Mouse (Mus musculus): ENCODE measurements at regions not wholly inside any gene's neighbourhood (a gene's known extent, or its start where the extent isn't known, plus 50 kb on each side); places are given as distances from the start of the nearest gene placed in this dataset.

DNA sequence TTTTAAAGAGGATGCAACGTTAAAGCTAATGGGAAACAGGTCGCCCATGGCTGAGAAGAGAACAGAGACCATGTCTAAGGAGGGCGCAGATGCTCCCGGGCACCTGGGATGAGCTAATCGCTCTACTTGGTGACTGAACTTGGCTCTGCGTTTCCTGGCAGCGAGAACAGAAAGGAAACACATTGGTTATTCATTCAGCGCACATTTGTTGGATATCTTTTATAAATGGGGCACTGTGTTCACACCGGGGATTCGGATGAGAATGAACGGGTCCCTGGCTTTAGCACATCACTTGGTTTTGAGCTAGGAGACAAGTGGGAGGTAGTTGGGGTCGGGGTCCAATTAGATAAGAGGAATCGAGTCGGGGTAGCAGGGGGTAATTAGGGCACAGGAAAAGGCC, 159.7 kb downstream of the Phlda1 start:
- no peaks in the 10 kb centered on the region for H3K4me1 ChIP-seq (ENCODE audit: control insufficient read depth, insufficient read depth, low read length)
- no peak overlapping the region for H3K4me3 ChIP-seq (ENCODE audit: insufficient read depth, low read length)
- TF ChIP-seq POLR2A (IDR thresholded peaks at IDR 0.05; ENCODE audit: borderline replicate concordance, low read depth, low read length) (no peak), CTCF (IDR thresholded peaks at IDR 0.05; ENCODE audit: low read depth, low read length) (no peak)
- H3K27ac ChIP-seq (ENCODE audit: insufficient read depth, low read depth, low read length): no peak overlapping the region

GRCm38 (mm10) chr10:111666963-111667362, 160.9 kb downstream of the Phlda1 start:
- Histone ChIP-seq H3K4me3 (ENCODE audit: insufficient read depth, low read length) (no peak overlapping the region), H3K4me1 (ENCODE audit: control insufficient read depth, insufficient read depth, low read length) (no peaks in the 10 kb centered on the region), H3K27ac (ENCODE audit: insufficient read depth, low read depth, low read length) (no peak overlapping the region)
- TF ChIP-seq CTCF (IDR thresholded peaks at IDR 0.05; ENCODE audit: low read depth, low read length) (no peak), POLR2A (IDR thresholded peaks at IDR 0.05; ENCODE audit: borderline replicate concordance, low read depth, low read length) (no peak)

DNA sequence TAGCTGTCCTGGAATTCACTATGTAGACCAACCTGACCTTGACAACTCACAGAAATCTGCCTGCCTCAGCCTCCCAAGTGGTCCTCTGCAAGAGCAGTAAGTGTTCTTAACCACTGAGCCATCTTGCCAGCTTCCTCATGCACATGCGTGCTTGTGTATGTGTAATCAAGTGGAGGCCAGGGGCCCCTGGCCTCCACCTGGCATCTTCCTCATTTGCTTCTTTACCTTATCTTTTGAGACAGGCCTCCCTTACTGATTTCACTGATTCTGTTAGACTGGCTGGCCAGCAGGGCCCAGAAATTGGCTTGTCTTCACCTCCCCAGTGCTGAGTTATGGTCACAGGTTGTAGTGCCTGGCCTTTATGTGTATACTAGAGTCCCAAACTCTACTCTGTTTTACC, 162.6 kb downstream of the Phlda1 start:
- Histone ChIP-seq H3K4me1 (ENCODE audit: control insufficient read depth, insufficient read depth, low read length) (peaks cover 7% of the 10 kb centered on the region), H3K4me3 (ENCODE audit: insufficient read depth, low read length) (no peak overlapping the region), H3K27ac (ENCODE audit: insufficient read depth, low read depth, low read length) (no peak overlapping the region)
- TF ChIP-seq POLR2A (IDR thresholded peaks at IDR 0.05; ENCODE audit: borderline replicate concordance, low read depth, low read length) (no peak), CTCF (IDR thresholded peaks at IDR 0.05; ENCODE audit: low read depth, low read length) (no peak)

DNA sequence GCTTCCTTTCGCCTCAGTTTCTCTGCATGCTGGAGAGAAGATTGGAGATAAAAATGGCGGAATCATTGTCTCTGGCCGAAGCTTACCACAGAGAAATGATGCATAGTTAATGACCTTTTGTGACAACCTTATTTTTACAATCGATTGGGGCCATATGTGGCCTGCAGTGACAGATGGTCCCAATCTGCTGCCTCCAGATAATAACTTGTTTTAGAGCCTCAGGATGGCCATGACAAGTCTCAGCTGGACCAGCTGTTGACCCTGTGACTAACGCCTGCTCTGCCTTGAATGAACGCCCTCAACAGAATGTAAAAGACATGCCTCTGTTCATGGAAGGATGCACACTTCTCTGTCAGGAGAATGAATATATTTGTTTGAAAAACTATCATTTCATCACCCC, 163.6 kb downstream of the Phlda1 start:
- Histone ChIP-seq H3K4me3 (ENCODE audit: insufficient read depth, low read length) (no peak overlapping the region), H3K4me1 (ENCODE audit: control insufficient read depth, insufficient read depth, low read length) (peaks cover 7% of the 10 kb centered on the region), H3K27ac (ENCODE audit: insufficient read depth, low read depth, low read length) (no peak overlapping the region)
- TF ChIP-seq POLR2A (IDR thresholded peaks at IDR 0.05; ENCODE audit: borderline replicate concordance, low read depth, low read length) (no peak), CTCF (IDR thresholded peaks at IDR 0.05; ENCODE audit: low read depth, low read length) (no peak)

DNA sequence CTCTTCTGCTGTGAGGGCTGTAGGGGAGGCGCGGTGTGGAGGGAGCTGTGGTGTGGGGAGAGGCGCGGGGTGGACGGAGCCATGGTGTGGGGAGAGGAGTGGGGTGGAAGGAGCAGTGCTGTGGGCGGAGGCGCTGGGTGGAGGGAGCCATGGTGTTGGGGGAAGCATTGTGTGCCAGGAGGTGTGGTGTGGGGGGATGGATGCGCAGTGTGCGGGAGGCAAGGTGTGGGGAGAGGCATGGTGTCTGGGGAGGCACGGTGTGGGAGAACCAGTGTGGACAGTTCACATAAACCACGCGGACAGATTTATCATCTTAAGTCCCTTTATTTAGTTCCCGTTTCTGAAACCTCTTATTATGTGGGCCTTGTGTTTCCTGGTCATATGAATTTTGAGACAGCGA, 164.6 kb downstream of the Phlda1 start:
- no peak overlapping the region for H3K27ac ChIP-seq (ENCODE audit: insufficient read depth, low read depth, low read length)
- no peak for TF ChIP-seq POLR2A (IDR thresholded peaks at IDR 0.05; ENCODE audit: borderline replicate concordance, low read depth, low read length)
- TF ChIP-seq CTCF (IDR thresholded peaks at IDR 0.05; ENCODE audit: low read depth, low read length): no peak
- H3K4me3 ChIP-seq (ENCODE audit: insufficient read depth, low read length): no peak overlapping the region
- peaks cover 7% of the 10 kb centered on the region for H3K4me1 ChIP-seq (ENCODE audit: control insufficient read depth, insufficient read depth, low read length)

- no peak overlapping the region for H3K27ac ChIP-seq (ENCODE audit: insufficient read depth, low read depth, low read length)
- TF ChIP-seq CTCF (IDR thresholded peaks at IDR 0.05; ENCODE audit: low read depth, low read length) (no peak), POLR2A (IDR thresholded peaks at IDR 0.05; ENCODE audit: borderline replicate concordance, low read depth, low read length) (no peak)
- no peak overlapping the region for H3K4me3 ChIP-seq (ENCODE audit: insufficient read depth, low read length)
- peaks cover 7% of the 10 kb centered on the region for H3K4me1 ChIP-seq (ENCODE audit: control insufficient read depth, insufficient read depth, low read length)
Measured at GRCm38 (mm10) chr10:111672454-111673316, 166.6 kb downstream of the Phlda1 start.

DNA sequence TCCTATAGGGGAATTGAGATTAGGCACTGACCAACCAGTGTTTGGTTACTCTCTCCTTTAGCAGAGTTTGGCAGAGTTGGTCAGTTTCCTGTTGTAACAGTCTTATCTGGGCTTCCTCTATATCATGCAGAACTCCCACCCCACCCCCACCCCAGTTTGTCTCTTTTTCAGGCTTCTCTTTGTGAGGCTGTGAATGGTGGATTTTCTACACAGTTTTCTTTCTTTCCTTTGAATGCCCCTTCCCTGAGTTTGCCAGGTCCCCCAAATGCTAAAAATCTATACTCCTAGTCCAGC, 167.2 kb downstream of the Phlda1 start:
- TF ChIP-seq CTCF (IDR thresholded peaks at IDR 0.05; ENCODE audit: low read depth, low read length): no peak
- no peak for TF ChIP-seq POLR2A (IDR thresholded peaks at IDR 0.05; ENCODE audit: borderline replicate concordance, low read depth, low read length)
- peaks cover 7% of the 10 kb centered on the region for H3K4me1 ChIP-seq (ENCODE audit: control insufficient read depth, insufficient read depth, low read length)
- no peak overlapping the region for H3K4me3 ChIP-seq (ENCODE audit: insufficient read depth, low read length)
- no peak overlapping the region for H3K27ac ChIP-seq (ENCODE audit: insufficient read depth, low read depth, low read length)

DNA sequence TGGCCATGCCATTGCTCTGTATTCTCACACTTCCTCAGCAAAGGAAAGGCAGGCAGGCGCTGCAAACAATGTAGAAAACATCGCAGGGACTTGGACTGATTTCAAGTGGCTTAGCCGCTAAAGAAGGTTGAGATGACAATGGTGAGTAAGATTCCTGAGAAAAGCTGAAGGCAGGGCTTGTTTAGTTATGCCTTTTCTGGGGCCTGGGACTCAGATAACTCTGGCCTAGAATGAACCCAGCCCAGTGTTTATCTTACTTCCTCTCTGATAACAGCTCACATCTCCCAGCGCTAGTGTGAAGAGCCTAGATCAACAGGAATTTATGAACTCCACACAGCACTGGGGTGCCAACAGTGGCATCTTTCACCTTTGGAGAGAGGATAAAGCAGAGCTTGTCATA, 170.2 kb downstream of the Phlda1 start:
- Histone ChIP-seq H3K27ac (ENCODE audit: insufficient read depth, low read depth, low read length) (no peak overlapping the region), H3K4me3 (ENCODE audit: insufficient read depth, low read length) (no peak overlapping the region), H3K4me1 (ENCODE audit: control insufficient read depth, insufficient read depth, low read length) (peaks cover 7% of the 10 kb centered on the region)
- TF ChIP-seq POLR2A (IDR thresholded peaks at IDR 0.05; ENCODE audit: borderline replicate concordance, low read depth, low read length) (no peak), CTCF (IDR thresholded peaks at IDR 0.05; ENCODE audit: low read depth, low read length) (no peak)

DNA sequence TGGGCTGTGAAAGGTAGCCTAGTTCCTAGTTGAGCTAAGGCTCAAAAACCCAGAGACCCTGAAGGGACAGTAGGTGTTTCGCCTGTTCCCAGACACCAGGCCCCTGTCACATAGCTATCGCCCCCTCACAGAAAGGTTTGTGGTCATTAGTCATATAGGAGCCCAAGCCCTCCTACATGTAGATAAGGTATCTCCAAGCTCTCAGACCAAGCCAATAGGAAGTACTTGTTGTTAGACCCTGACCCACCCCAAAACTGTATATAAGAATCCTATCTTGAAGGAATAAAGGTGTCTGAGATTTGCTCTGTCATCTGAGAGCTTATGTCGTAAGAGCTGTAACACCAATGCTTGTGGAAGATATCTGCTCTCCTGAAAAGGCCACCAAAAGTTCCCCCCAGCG, 174.8 kb downstream of the Phlda1 start:
- Histone ChIP-seq H3K4me3 (ENCODE audit: insufficient read depth, low read length) (no peak overlapping the region), H3K27ac (ENCODE audit: insufficient read depth, low read depth, low read length) (no peak overlapping the region), H3K4me1 (ENCODE audit: control insufficient read depth, insufficient read depth, low read length) (0 out of 2 replicates have a peak, but pooled peaks cover 2% of the 10 kb centered on the region)
- TF ChIP-seq POLR2A (IDR thresholded peaks at IDR 0.05; ENCODE audit: borderline replicate concordance, low read depth, low read length) (no peak), CTCF (IDR thresholded peaks at IDR 0.05; ENCODE audit: low read depth, low read length) (no peak)

GRCm38 (mm10) chr10:111684409-111685346, 178.6 kb downstream of the Phlda1 start:
- Histone ChIP-seq H3K4me3 (ENCODE audit: insufficient read depth, low read length) (no peak overlapping the region), H3K27ac (ENCODE audit: insufficient read depth, low read depth, low read length) (no peak overlapping the region), H3K4me1 (ENCODE audit: control insufficient read depth, insufficient read depth, low read length) (0 out of 2 replicates have a peak, but pooled peaks cover 2% of the 10 kb centered on the region)
- TF ChIP-seq POLR2A (IDR thresholded peaks at IDR 0.05; ENCODE audit: borderline replicate concordance, low read depth, low read length) (no peak), CTCF (IDR thresholded peaks at IDR 0.05; ENCODE audit: low read depth, low read length) (no peak)

Measured in bone marrow macrophage, adult 2 months (primary cell).